Mouse (Mus musculus) forebrain, embryonic 16.5 days (tissue): ENCODE data around the gene Gys1. TPM values are rescaled to one million over a fixed set of nuclear protein-coding genes. Genes with fewer than 3 reads are reported as not detected.
"Not testable (repeated sequence)": the region's sequence is repeated elsewhere in the genome, so short reads cannot be mapped to it uniquely, and the experiment has no call there.

ENCODE experiments used
- ATAC-seq: fragments of 200-750 bp; cut with Nextera tagmentation; 2 replicates; pipeline ENCODE4 v1.8.0; 2017; ENCODE audit warnings: mild to moderate bottlenecking, moderate library complexity
- H3K27ac ChIP-seq: fragments of 300-500 bp; sonication (generic); 2 replicates; pipeline ENCODE4 v1.5.1; 2014; ENCODE audit warnings: low read length, control low read depth
- H3K27me3 ChIP-seq: fragments of 300-500 bp; sonication (generic); replicated peaks from 2 replicates; pipeline ENCODE4 v1.6.1; 2014; ENCODE audit warnings: low read length; ENCODE audit not compliant: control insufficient read depth, insufficient read depth
- H3K36me3 ChIP-seq: fragments of 300-500 bp; sonication (generic); 2 replicates; pipeline ENCODE4 v1.6.1; 2014; ENCODE audit not compliant: control insufficient read depth, insufficient read depth
- H3K4me1 ChIP-seq: fragments of 300-500 bp; sonication (generic); replicated peaks from 2 replicates; pipeline ENCODE4 v1.6.1; 2014; ENCODE audit warnings: low read length; ENCODE audit not compliant: control insufficient read depth, insufficient read depth
- H3K4me2 ChIP-seq: fragments of 300-500 bp; sonication (generic); 2 replicates; pipeline ENCODE4 v1.6.1; 2014; ENCODE audit warnings: mild to moderate bottlenecking, low read length, control low read depth
- H3K4me3 ChIP-seq: fragments of 300-500 bp; sonication (generic); replicated peaks from 2 replicates; pipeline ENCODE4 v1.5.1; 2014; ENCODE audit warnings: mild to moderate bottlenecking, low read length, control low read depth
- H3K9ac ChIP-seq: fragments of 300-500 bp; sonication (generic); replicated peaks from 2 replicates; pipeline ENCODE4 v1.6.1; 2014; ENCODE audit warnings: low read depth, low read length, control low read depth
- H3K9me3 ChIP-seq: fragments of 300-500 bp; sonication (generic); 2 replicates; pipeline ENCODE4 v1.6.1; 2016; ENCODE audit warnings: low read length; ENCODE audit not compliant: control insufficient read depth
- WGBS: fragments of 180-500 bp; shearing (Covaris S2); extraction: QIAGEN DNeasy Blood & Tissue Kit; methylation state at CpG from one replicate; pipeline ENCODE4 v1.1.7; 2014; 5-methylcytosine and 5-hydroxymethylcytosine counted together
- polyA plus RNA-seq: library from polyadenylated mRNA; unstranded; fragments of >200 nt; fragmentation: Nextera tagmentation; extraction: Ambion mirVana; gene quantifications from 2 replicates; pipeline ENCODE4 v1.2.1, GENCODE M21; 2015

Gys1 gene
- polyA plus RNA-seq, 1 experiment from 2014 or later: 19.9 TPM

GRCm38 (mm10) chr7:45467090-45467670, 32.5 kb downstream of the Gys1 start:
- 34% methylated on average over 7 of the region's 7 CpGs for WGBS
- no peaks in the 10 kb centered on the region for H3K9me3 ChIP-seq

DNA sequence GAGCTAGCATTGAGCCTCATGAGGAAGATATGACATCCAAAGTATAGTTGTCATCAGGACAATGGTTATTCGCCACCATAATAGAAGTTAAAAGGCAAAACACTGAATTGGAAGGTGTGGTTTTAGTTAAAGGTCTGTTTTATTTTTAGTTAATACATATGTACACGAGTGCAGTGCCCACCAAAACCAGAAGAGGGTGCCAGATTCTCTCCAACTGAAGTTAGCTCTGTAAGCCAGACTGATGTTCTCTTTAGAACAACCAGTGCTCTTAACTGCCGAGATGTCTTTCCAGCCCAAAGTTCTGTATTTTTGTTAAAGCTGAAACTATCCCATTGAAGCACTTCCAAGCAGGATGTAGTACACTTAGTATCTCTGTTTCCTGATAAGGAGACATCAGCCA, 36.2 kb downstream of the Gys1 start:
- no peak overlapping the region for H3K4me3 ChIP-seq
- 7% methylated on average over 3 of the region's 3 CpGs for WGBS
- H3K36me3 ChIP-seq: no peaks in the 10 kb centered on the region
- H3K4me2 ChIP-seq: no peak overlapping the region
- no peaks in the 10 kb centered on the region for H3K27me3 ChIP-seq
- H3K9ac ChIP-seq: no peak overlapping the region
- peaks cover 4% of the 10 kb centered on the region for H3K4me1 ChIP-seq
- H3K9me3 ChIP-seq: no peaks in the 10 kb centered on the region
- ATAC-seq: no peak
- no peak overlapping the region for H3K27ac ChIP-seq

More at GRCm38 (mm10) chr7:45467090-45467670, 32.5 kb downstream of the Gys1 start:
- Histone ChIP-seq H3K27me3 (no peaks in the 10 kb centered on the region), H3K4me1 (peaks cover 13% of the 10 kb centered on the region), H3K9ac (peak overlapping the region; percentile 91; the same call in 1 of the 2 replicates), H3K4me3 (peak overlapping the region; percentile 88), H3K27ac (no peak overlapping the region), H3K36me3 (peaks cover 9% of the 10 kb centered on the region; the same call in 1 of the 2 replicates), H3K4me2 (peak overlapping the region; percentile 85)
- peak; percentile 41; the same call in 1 of the 2 replicates for ATAC-seq

GRCm38 (mm10) chr7:45475291-45475969, 40.8 kb downstream of the Gys1 start:
- H3K27ac ChIP-seq: no peak overlapping the region
- H3K36me3 ChIP-seq: no peaks in the 10 kb centered on the region
- H3K4me1 ChIP-seq: no peaks in the 10 kb centered on the region
- no peak for ATAC-seq
- no peak overlapping the region; the same call in 1 of the 2 replicates for H3K9ac ChIP-seq
- no peaks in the 10 kb centered on the region for H3K9me3 ChIP-seq
- 72% methylated on average over 16 of the region's 16 CpGs for WGBS
- no peak overlapping the region for H3K4me3 ChIP-seq
- H3K27me3 ChIP-seq: no peaks in the 10 kb centered on the region
- H3K4me2 ChIP-seq: 0 out of 2 replicates have a peak overlapping the region, but pooled peaks have one; percentile 2

- Histone ChIP-seq H3K4me2 (no peak overlapping the region), H3K36me3 (no peaks in the 10 kb centered on the region), H3K9ac (no peak overlapping the region), H3K4me1 (no peaks in the 10 kb centered on the region), H3K27me3 (no peaks in the 10 kb centered on the region), H3K4me3 (no peak overlapping the region), H3K27ac (no peak overlapping the region), H3K9me3 (no peaks in the 10 kb centered on the region)
- ATAC-seq: no peak
- 54% methylated on average over 1 of the region's 1 CpGs for WGBS
Observed at GRCm38 (mm10) chr7:45476453-45476852, 41.8 kb downstream of the Gys1 start.

DNA sequence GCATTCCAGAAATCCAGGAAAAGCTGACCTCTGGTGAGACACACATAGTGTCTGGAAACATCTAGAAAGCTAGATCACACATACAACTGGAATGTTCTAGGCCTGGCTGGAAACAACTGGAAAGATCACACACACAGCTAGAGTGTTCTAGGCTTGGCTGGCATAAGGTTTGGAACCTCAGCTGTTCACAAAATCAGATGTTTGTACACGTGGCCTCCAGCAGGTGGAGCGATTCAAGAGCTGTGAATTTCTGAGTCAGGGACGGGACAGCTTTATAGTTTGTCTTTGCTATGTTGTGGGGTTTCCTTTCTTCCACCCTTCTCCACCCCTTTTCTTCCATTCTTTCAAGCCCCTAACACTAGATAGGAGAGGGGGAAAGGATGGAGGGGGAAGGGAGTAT, 42.4 kb downstream of the Gys1 start:
- H3K9me3 ChIP-seq: no peaks in the 10 kb centered on the region
- WGBS: 17% methylated on average over 3 of the region's 3 CpGs
- no peaks in the 10 kb centered on the region for H3K27me3 ChIP-seq
- H3K4me1 ChIP-seq: no peaks in the 10 kb centered on the region
- H3K9ac ChIP-seq: no peak overlapping the region
- H3K36me3 ChIP-seq: no peaks in the 10 kb centered on the region
- no peak; the same call in 1 of the 2 replicates for ATAC-seq
- H3K27ac ChIP-seq: no peak overlapping the region
- no peak overlapping the region for H3K4me2 ChIP-seq
- no peak overlapping the region for H3K4me3 ChIP-seq

DNA sequence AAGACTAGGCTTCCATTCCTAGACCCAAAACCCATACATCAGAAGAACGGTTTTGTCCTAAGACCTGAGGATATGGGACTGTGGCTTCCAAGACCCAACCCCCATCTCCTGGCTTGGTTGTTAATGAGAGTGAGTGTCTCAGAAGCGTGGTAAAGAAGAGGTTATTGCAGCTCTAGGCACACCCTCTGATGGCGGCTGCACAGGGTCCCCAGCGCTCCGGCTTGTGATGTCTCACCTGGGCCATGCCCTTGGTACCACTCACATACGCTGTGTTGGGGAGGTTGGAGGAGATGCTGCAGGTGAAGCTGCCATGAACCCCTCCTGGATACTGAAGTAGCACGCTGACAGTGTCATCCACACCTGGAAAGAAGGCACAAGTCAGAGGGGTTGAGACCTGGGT, 44.1 kb downstream of the Gys1 start:
- WGBS: 95% methylated on average over 7 of the region's 7 CpGs
- no peak overlapping the region for H3K4me2 ChIP-seq
- no peaks in the 10 kb centered on the region for H3K9me3 ChIP-seq
- no peak for ATAC-seq
- H3K27ac ChIP-seq: no peak overlapping the region
- H3K27me3 ChIP-seq: no peaks in the 10 kb centered on the region
- no peaks in the 10 kb centered on the region for H3K36me3 ChIP-seq
- H3K4me1 ChIP-seq: no peaks in the 10 kb centered on the region
- no peak overlapping the region for H3K4me3 ChIP-seq
- no peak overlapping the region for H3K9ac ChIP-seq

DNA sequence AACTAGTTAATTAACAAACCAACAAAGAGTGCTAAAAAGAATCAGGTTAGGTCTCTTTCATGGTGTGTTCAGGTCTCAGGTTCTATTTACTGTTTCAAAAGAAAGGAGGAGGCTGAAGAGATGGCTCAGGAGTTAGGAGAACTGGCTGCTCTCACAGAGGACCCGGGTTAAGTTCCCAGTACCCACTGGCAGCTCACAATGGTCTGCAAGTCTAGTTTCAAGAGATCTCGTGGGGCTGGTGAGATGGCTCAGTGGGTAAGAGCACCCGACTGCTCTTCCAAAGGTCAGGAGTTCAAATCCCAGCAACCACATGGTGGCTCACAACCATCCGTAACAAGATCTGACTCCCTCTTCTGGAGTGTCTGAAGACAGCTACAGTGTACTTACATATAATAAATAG, 45.7 kb downstream of the Gys1 start:
- not testable (repeated sequence) for H3K9me3 ChIP-seq, ATAC-seq, H3K9ac ChIP-seq, H3K4me1 ChIP-seq, H3K4me2 ChIP-seq, H3K4me3 ChIP-seq, H3K36me3 ChIP-seq, H3K27ac ChIP-seq, H3K27me3 ChIP-seq
- 78% methylated on average over 3 of the region's 4 CpGs for WGBS

DNA sequence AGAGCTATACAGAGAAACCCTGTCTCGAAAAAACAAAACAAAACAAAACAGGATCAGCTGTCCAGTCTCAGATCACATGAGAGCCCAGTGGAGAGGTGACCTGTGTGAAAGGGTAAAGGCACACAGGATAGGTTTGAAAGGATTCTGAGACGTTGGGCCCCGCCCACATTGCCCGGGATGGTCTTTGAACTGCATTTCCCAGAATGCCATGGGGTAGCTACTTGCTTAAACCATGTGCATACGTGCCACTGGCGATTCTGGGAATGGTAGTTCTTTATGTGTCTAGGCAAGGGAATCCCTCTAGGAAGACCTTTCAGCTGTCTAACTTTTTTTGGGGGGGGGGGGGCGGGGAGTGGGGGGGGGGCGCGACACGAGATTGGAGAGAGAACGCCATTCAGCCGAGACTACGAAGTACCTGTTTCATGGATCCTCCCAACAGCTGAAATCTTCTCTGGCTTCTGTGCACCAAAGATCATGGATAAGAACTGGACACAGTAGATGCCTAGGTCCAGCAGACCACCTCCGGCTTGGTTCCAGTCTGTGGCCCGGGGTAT, 46.8 kb downstream of the Gys1 start, which contains the start of gene Tulp2:
Gene Tulp2 (plus strand): TSS at position 504 of the 554 bp plus-strand sequence.
- 55% methylated on average over 15 of the region's 15 CpGs for WGBS
- H3K4me1 ChIP-seq: no peaks in the 10 kb centered on the region
- ATAC-seq: peak; percentile 93
- H3K4me2 ChIP-seq: no peak within 1 kb of the TSS
- no peaks in the 10 kb centered on the region for H3K27me3 ChIP-seq
- no peaks in the 10 kb centered on the region for H3K9me3 ChIP-seq
- H3K9ac ChIP-seq: no peak within 1 kb of the TSS
- H3K27ac ChIP-seq: no peak within 1 kb of the TSS
- H3K4me3 ChIP-seq: no peak within 1 kb of the TSS
- no peaks in the 10 kb centered on the region for H3K36me3 ChIP-seq

DNA sequence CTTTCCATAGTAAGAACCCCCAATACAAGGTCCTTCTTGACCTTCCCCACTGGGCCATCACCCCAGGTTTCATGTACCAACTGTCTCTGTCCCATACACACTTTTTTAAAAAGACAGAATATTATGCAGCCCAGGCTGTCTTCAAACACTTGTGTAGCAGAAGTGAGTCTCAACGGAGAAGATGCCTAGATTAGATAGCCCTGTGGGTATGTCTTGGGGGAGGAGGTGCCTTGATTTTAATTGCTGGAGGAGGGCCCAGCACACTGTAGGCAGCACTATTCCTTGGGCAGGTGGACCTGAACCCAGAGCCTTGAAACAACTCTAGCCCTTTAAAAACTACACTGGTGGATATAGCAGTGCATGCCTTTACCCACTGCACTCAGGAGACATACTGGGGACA, 47.5 kb downstream of the Gys1 start:
- H3K36me3 ChIP-seq: no peaks in the 10 kb centered on the region
- no peak for ATAC-seq
- WGBS: 92% methylated on average over 1 of the region's 1 CpGs

More for the DNA sequence above, 47.5 kb downstream of the Gys1 start:
- Histone ChIP-seq H3K9ac (no peak overlapping the region), H3K9me3 (no peaks in the 10 kb centered on the region), H3K4me3 (no peak overlapping the region), H3K27ac (no peak overlapping the region), H3K4me1 (no peaks in the 10 kb centered on the region), H3K27me3 (no peaks in the 10 kb centered on the region), H3K4me2 (no peak overlapping the region)
